ENCODE assay signal across 18 mouse cellular contexts in the genomic region with DNA sequence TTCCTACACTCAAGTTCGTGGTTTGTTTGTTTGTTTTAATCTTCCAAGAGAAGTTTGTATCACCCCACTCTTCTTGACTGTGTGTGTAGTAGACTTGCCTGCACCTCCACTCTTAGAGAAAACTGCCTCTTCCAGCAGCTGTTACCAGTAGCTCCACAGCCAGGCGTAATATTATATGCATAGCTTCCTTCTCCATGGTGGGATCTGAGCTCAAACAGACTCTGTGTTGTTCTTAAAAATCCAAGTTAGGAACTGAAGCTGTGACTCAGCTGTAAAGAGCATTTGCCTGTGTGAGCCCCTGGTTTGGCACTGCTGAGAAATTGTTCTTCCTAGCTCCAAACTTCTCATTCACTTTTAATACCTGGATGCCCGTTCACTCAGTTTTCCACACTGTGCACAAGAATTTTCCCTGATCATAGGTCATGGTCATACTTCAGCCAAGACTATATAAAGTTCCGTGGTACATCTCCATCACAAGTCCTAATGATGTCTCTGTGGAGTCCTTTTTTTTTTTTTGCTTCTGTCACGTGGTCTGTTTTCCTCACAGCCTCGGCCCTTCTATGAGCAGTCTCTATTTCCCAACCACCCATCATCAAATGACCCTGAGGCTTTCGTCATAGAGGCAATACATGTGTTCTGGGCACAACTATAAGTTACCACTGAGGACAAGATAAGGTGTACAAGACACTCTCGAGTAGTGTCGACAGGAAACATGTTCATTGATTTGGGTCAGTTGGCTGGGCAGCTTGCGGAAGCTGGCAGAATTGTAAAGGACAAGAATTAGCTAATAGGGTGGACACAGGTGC. TPM values are rescaled to one million over a fixed set of nuclear protein-coding genes. Genes with fewer than 3 reads are reported as not detected.
A peak's percentile ranks its signal among the peaks of the same experiment; 100 is the strongest.
DNase-seq lines count a peak whose midpoint lies in the region; ATAC-seq and TF ChIP-seq lines count a peak whose summit lies in the region.
"Had no signal": no experiment of that assay in that cellular context is flagged by ENCODE, and none has a peak within 500 bp of the region (broad histone marks: within the 10 kb centered on the region; RNA-seq: fewer than 3 reads in every experiment).

No protein-coding gene starts in this region.

- ATAC-seq in megakaryocyte progenitor cell, adult 5-6 weeks (replicated peaks; ENCODE audit: poor library complexity), result peak; percentile 32
- ATAC-seq in hindbrain, embryonic 14.5 days (ENCODE audit: low FRiP score), result no peak

- peaks cover 29% of the 10 kb centered on the region; the same call in 1 of the 2 replicates for H3K79me2 ChIP-seq in liver, adult 2 months (ENCODE audit: control insufficient read depth, insufficient read depth, low read length)

- no peaks in the 10 kb centered on the region for H3K9me3 ChIP-seq in hindbrain, embryonic 14.5 days (ENCODE audit: control insufficient read depth, low read length)
- H3K9me3 ChIP-seq: heart, embryonic 12.5 days; liver, embryonic 13.5 days; midbrain, embryonic 12.5 days had no signal

- H3K36me3 ChIP-seq in liver, adult 2 months (ENCODE audit: control insufficient read depth, insufficient read depth, low read length), result no peaks in the 10 kb centered on the region
- H3K36me3 ChIP-seq in hindbrain, embryonic 14.5 days (replicated peaks; ENCODE audit: control insufficient read depth, insufficient read depth), result no peaks in the 10 kb centered on the region
- H3K36me3 ChIP-seq: heart, embryonic 12.5 days; liver, embryonic 13.5 days; midbrain, embryonic 12.5 days had no signal

- H3K9ac ChIP-seq in liver, adult 2 months (ENCODE audit: low read depth, low read length), result no peak overlapping the region
- no peak overlapping the region for H3K9ac ChIP-seq in hindbrain, embryonic 14.5 days
- H3K9ac ChIP-seq: heart, embryonic 12.5 days; liver, embryonic 13.5 days; midbrain, embryonic 12.5 days had no signal

- no peak for TF ChIP-seq CTCF in liver, adult 2 months (IDR thresholded peaks at IDR 0.05; ENCODE audit: low read depth, low read length)
- TF ChIP-seq CTCF in bone marrow macrophage, adult 2 months (IDR thresholded peaks at IDR 0.05; ENCODE audit: low read depth, low read length), result no peak

- H3K4me3 ChIP-seq in liver, adult 2 months (ENCODE audit: insufficient read depth, low read depth, low read length), result no peak overlapping the region
- no peak overlapping the region for H3K4me3 ChIP-seq in bone marrow macrophage, adult 2 months (ENCODE audit: insufficient read depth, low read length)
- no peak overlapping the region for H3K4me3 ChIP-seq in hindbrain, embryonic 14.5 days (replicated peaks; ENCODE audit: low read length)
- H3K4me3 ChIP-seq: heart, embryonic 12.5 days; layer of hippocampus, adult 2 months; left cerebral cortex, adult 2 months; liver, embryonic 13.5 days; midbrain, embryonic 12.5 days had no signal

- 28% methylated on average over 10 of the region's 10 CpGs for WGBS in liver, adult 2 months
- WGBS in hindbrain, embryonic 14.5 days, result 89% methylated on average over 10 of the region's 10 CpGs

- DNase-seq in heart, adult 11 months, result peak; percentile 71
- no peak for DNase-seq in heart, postnatal 4 days
- peak; percentile 83 for DNase-seq in liver, adult 2 months (ENCODE audit: extremely low read depth, low read depth, low spot score)
- DNase-seq in liver, result no peak
- DNase-seq in hindbrain, embryonic 14.5 days (ENCODE audit: low spot score), result no peak
- DNase-seq in ovary, postnatal 14 days (ENCODE audit: low spot score), result no peak
- DNase-seq: adrenal gland, postnatal 25 days; cerebellum, postnatal 14 days; gastrocnemius, postnatal 25 days; heart, postnatal 36 days; liver, embryonic 13.5 days; thymus, adult 18-20 months had no signal

- no peak overlapping the region for H3K4me2 ChIP-seq in hindbrain, embryonic 14.5 days (replicated peaks)
- H3K4me2 ChIP-seq: heart, embryonic 12.5 days; midbrain, embryonic 12.5 days had no signal

- H3K4me1 ChIP-seq in liver, adult 2 months (ENCODE audit: control insufficient read depth, insufficient read depth, low read length), result peaks cover 41% of the 10 kb centered on the region
- H3K4me1 ChIP-seq in bone marrow macrophage, adult 2 months (ENCODE audit: control insufficient read depth, insufficient read depth, low read length), result peaks cover 41% of the 10 kb centered on the region
- no peaks in the 10 kb centered on the region for H3K4me1 ChIP-seq in hindbrain, embryonic 14.5 days (replicated peaks; ENCODE audit: control insufficient read depth, insufficient read depth, low read length)
- H3K4me1 ChIP-seq: midbrain, embryonic 12.5 days had no signal

- H3K27ac ChIP-seq in liver, adult 2 months (replicated peaks; ENCODE audit: insufficient read depth, low read depth, low read length), result peak overlapping the region; percentile 21
- peak overlapping the region; percentile 31 for H3K27ac ChIP-seq in bone marrow macrophage, adult 2 months (ENCODE audit: insufficient read depth, low read depth, low read length)
- no peak overlapping the region for H3K27ac ChIP-seq in hindbrain, embryonic 14.5 days
- H3K27ac ChIP-seq: left cerebral cortex, adult 2 months; midbrain, embryonic 12.5 days had no signal

- no peaks in the 10 kb centered on the region for H3K27me3 ChIP-seq in liver, adult 2 months (ENCODE audit: control insufficient read depth, insufficient read depth, low read length)
- H3K27me3 ChIP-seq in hindbrain, embryonic 14.5 days (ENCODE audit: control insufficient read depth, insufficient read depth, low read length), result no peaks in the 10 kb centered on the region
- H3K27me3 ChIP-seq: heart, embryonic 12.5 days; liver, embryonic 13.5 days; midbrain, embryonic 12.5 days had no signal

- TF ChIP-seq POLR2A in liver, adult 2 months (IDR thresholded peaks at IDR 0.05; ENCODE audit: extremely low read depth, insufficient read depth, low read length), result no peak
- no peak for TF ChIP-seq POLR2A in bone marrow macrophage, adult 2 months (IDR thresholded peaks at IDR 0.05; ENCODE audit: borderline replicate concordance, low read depth, low read length)

RNA-seq across cellular contexts. Expression of a gene that starts 16.4 kb away (rescaled TPM):
- under 1 TPM; 0.64 to 0.77 TPM for total RNA-seq in heart, postnatal 4 days (2021)
- 20.9 and 23.3 TPM in 2 replicates for total RNA-seq in liver, adult 2 months (2014; rRNA removed)
- polyA plus RNA-seq in liver, adult 2 months (2012; rRNA removed), result 32.2 and 33.5 TPM in 2 replicates
- 0.91 and 0.93 TPM in 2 replicates for polyA plus RNA-seq in bone marrow macrophage, adult 2 months (2012; ENCODE audit: insufficient read depth, insufficient read length, missing spikeins)
- total RNA-seq in megakaryocyte progenitor cell, adult 5-6 weeks (2015), result 6.6 and 7.1 TPM in 2 replicates
- 6.7 and 7.4 TPM in 2 replicates for total RNA-seq in megakaryocyte progenitor cell, adult 5-6 weeks (2017)
- polyA plus RNA-seq in hindbrain, embryonic 14.5 days (2014; fragmentation: Nextera tagmentation; extraction: Ambion mirVana), result 2.5 and 3.3 TPM in 2 replicates

Comparison
In these comparisons a context has a peak if more than half of its experiments do, and no peak if none do; other contexts are left out.
1. DNase-seq: peak in heart, adult 11 months (single experiment) and liver, adult 2 months (single experiment); none in heart, postnatal 4 days (single experiment), liver (single experiment), hindbrain, embryonic 14.5 days (single experiment) and ovary, postnatal 14 days (single experiment).
2. RNA of a gene that starts 16.4 kb away (total RNA-seq): 20.9 to 23.3 TPM in liver, adult 2 months and 6.6 to 7.4 TPM in megakaryocyte progenitor cell, adult 5-6 weeks; 0.64 to 0.77 TPM in heart, postnatal 4 days; every median in the first group is over 4 times any median in the second.